Mouse (Mus musculus): ENCODE results near the gene C1rb.
"Not testable (repeated sequence)": the region's sequence is repeated elsewhere in the genome, so short reads cannot be mapped to it uniquely, and the experiment has no call there.

Gene C1rb

DNA sequence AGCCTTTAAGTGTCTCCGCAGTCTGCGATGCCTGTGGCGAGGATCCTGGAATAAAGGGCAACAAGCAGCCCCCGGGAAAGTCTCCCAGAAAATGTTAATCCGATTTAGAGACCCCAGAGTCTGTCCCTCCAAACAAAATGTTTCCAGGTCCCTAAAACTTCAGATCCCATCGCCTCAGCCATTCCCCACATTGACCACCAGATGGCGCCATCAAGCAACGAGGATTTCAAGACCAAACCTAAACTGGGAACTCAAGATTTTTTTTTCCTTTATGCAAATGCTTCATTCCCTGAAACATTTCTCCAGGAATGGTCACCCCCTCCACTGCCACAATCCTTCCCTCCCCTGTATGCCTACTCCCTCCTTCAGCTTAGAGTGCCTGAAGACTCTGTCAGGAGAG lies at the start of gene C1rb:
Gene C1rb (plus strand): TSS at position 269 of the 400 bp plus-strand sequence.
- peak; percentile 76 to 78 for DNase-seq (ENCODE audit: low spot score in 2 of 2)

DNA sequence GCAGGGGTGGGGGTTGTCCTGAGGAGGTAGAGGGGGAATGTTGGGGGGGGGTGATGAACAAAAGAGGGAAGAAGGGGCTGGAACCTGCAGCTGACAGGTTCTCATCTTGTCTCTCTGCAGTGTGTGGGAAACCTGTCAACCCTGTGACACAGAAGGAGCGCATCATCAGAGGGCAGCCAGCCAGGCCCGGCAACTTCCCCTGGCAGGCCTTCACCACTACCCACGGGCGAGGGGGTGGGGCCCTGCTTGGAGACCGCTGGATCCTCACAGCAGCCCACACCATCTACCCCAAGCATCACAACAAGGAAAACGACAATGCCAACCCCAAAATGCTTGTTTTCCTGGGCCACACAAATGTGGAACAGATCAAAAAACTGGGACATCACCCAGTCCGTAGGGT lies 48.0 kb upstream of the C1rb start:
- peak; percentile 39 to 57 for DNase-seq (ENCODE audit: low spot score in 2 of 2)

DNA sequence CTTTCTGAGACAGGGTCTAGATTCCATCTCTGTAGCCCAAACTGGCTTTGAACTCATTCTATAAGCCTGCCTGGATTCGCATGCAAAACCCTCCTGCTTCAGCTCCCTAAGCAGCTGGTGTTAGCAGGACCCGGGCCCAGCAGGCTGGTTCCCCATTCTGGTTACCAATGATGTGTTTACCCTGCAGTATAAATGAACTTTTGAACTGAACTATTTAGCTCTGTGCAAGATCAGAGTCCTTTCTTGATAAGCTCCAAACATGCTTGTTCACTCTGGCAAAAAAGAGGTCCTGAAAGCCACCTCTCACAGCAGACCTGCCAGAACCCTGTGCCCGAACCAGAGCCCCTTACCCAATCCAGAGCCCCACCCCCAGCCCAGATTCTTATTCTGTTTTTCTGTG lies 42.2 kb upstream of the C1rb start:
- no peak for DNase-seq (ENCODE audit: low spot score in 2 of 2)

GRCm38 (mm10) chr6:124531077-124531476 lies 39.0 kb upstream of the C1rb start:
- DNase-seq (ENCODE audit: low spot score in 2 of 2): no peak

DNA sequence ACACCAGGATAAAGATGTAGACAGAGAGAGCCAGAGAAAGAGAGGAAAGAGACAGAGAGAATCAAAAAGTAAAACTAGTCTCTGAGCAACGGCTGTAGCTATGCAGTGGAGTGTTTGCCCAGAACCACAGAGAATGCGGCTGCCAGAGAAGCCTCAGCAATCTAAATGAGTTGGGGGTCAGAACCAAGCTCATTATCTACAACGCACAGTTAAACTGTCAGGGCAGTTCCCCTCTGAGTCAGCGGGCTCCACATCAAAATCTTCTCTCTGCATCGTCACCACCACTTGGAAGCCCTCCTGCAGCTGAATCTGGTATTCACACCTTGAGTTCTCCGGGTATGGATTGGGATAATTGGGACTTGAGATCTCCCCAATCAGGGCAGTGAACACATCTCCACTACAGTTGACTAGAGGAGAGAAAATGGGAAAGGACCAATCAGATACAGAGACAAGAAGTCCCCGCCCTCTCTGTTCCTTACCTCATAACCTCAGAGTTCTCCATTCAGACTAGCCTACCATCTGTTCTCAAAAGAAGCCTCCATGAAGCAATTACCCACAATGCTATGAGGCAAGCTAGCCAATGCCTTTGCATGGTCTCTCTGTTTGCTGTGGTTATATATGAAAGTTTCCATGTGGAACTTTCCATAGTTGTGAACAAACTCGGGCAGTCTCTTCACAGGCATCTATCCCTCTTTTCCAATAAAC lies 33.8 kb upstream of the C1rb start:
- not testable (repeated sequence) for DNase-seq (ENCODE audit: low spot score in 2 of 2)

GRCm38 (mm10) chr6:124541176-124541575 lies 28.9 kb upstream of the C1rb start:
- DNase-seq (ENCODE audit: low spot score in 2 of 2): not testable (repeated sequence)

DNA sequence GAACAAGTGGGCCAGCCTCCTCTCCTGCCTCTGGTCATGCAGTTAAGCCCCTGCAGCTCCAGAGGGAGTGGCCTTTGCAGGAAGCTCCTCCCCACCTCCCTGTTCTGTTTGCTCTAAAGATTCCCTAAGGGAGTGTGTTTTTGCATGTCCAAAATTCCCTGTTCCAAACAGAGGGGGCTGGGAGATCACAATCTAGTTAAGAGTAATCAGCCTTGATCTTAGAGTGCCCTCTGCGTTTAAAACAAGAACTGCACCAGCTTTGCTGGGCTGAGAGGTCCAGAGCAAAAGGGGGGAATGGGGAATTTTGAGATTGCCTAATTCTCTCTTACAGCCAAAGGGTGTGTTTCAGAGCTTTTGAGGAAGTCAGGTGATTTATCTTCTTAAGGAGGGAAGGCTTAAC lies 27.8 kb upstream of the C1rb start, which contains the start of gene C1s1:
Gene C1s1 (minus strand): TSS at position 76 of the 400 bp plus-strand sequence.
- DNase-seq (ENCODE audit: low spot score in 2 of 2): peak; percentile 59 to 70

DNA sequence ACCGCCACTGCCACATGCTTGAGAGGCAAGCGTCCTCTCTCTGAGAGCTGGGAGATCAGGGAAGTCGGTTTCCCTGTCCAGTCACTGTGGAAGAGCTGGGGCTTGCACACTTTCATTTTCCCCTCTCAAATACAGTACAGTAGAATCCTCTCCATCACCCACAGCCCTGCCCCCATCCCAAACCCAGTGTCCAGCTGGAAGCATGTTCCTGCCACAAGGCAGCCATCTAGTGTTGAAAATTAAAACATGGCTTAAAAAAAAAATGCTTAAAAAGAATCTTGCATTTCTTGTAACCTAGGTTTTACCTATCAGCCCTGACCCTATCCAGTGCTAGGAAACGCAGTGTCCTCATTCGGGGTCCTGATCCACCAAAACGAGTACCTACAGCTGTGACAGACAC lies 25.6 kb upstream of the C1rb start:
- DNase-seq (ENCODE audit: low spot score in 2 of 2): peak; percentile 15 to 17

DNA sequence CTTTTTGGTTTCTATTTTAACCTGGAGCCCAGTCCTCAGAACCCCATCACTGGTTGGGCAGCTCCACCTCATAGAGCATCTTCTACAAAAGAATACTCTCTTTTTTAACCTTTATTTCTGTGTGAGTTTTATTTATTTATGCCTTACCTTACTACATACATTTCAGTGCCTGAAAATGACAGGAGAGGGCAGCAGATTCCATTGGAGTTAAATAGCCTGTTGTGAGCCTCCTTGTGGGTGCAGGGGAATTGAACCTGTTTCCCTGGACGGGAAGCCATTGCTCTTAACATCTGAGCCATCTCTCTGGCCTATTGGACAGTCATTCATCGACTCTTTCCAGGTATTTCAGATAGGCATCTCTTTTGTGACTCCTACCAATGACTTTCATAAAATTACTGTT lies 24.7 kb upstream of the C1rb start:
- DNase-seq (ENCODE audit: low spot score in 2 of 2): no peak

- DNase-seq (ENCODE audit: low spot score in 2 of 2): not testable (repeated sequence)
These were observed 22.1 kb upstream of the C1rb start for GRCm38 (mm10) chr6:124547979-124548378.

DNA sequence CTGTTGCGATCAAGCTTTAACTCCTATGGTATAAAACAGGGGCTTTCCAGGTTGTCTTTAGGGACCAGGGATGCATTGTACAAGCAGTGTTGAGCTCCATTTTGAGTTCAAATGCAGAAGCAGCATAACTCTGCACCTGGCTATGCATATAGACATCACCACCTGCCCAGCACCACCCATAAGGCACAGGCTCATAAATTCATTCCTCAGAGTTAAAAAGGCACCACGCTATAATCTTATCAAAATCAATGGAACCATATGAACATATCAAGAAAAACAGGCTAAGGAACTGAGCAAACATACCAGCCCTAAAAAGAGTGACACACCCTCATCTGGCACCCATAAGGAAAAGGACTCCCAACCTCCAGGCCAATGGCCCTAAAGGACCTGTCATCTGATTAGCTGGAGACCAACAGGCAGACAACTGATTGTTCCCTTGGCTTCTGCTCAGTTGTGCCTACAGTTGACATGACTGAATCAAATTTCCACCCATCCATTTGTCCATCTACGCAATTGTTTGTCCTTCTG lies 21.0 kb upstream of the C1rb start:
- DNase-seq (ENCODE audit: low spot score in 2 of 2): no peak

GRCm38 (mm10) chr6:124552766-124553165 lies 17.3 kb upstream of the C1rb start:
- no peak for DNase-seq (ENCODE audit: low spot score in 2 of 2)

DNA sequence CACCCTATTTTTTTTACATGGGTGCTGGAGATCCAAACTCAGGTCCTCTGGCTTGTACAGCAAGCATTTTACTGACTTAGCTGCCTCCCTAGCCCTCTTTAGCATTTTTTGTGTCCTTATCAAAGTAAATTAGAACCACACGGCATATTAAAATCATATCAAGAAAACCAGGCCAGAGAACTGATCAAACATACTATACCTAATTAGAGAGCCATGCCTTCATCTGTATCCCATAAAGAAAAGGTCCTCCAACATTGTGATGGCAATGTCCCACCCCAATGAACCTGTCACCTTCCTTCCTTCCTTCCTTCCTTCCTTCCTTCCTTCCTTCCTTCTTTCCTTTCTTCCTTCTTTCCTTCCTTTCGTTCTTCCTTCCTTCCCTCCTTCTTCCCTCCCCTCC lies 14.1 kb upstream of the C1rb start:
- not testable (repeated sequence) for DNase-seq (ENCODE audit: low spot score in 2 of 2)

DNA sequence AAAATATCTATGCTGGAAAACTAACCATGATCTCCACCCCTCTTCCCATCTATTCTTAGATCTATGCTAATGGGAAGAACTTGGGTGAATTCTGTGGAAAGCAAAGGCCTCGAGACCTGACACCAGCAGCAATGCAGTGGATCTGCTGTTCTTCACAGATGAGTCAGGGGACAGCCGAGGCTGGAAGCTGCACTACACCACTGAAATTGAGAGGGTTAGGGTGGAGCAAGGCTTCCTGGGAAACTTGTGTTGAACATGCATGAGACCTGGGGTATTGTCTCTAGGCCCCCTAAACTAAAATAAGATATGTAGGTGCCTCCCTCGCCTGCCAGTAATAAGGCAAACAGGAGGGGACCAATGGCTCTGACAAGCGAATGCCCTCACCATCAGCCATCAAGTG lies 8.9 kb upstream of the C1rb start:
- not testable (repeated sequence) for DNase-seq (ENCODE audit: low spot score in 2 of 2)

GRCm38 (mm10) chr6:124561611-124562010 lies 8.5 kb upstream of the C1rb start:
- DNase-seq (ENCODE audit: low spot score in 2 of 2): not testable (repeated sequence)

GRCm38 (mm10) chr6:124575155-124575678 lies 5.1 kb downstream of the C1rb start:
- not testable (repeated sequence) for DNase-seq (ENCODE audit: low spot score in 2 of 2)

GRCm38 (mm10) chr6:124580155-124580554 lies 10.1 kb downstream of the C1rb start:
- not testable (repeated sequence) for DNase-seq (ENCODE audit: low spot score in 2 of 2)

GRCm38 (mm10) chr6:124582231-124582630 lies 12.1 kb downstream of the C1rb start:
- no peak for DNase-seq (ENCODE audit: low spot score in 2 of 2)

DNA sequence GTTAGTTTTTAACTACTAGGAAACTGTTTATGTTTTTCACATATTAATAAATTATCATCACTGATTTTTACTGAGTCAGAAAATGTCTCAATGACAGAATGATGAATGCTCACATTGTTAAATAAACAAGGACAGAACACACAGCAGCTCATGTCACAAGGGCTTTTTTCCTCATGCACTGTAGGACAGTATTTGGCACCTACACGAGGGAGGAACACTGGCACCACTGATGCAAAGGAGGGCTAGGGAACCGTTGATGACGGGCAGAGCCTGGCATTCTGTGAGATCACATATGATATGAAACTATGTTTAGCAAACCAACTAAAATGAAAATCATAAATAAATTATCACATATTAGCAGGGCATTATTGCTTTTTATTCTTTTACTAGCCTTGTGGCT lies 14.8 kb downstream of the C1rb start:
- no peak for DNase-seq (ENCODE audit: low spot score in 2 of 2)

- DNase-seq (ENCODE audit: low spot score in 2 of 2): no peak
These were observed 15.7 kb downstream of the C1rb start for GRCm38 (mm10) chr6:124585761-124586160.

DNA sequence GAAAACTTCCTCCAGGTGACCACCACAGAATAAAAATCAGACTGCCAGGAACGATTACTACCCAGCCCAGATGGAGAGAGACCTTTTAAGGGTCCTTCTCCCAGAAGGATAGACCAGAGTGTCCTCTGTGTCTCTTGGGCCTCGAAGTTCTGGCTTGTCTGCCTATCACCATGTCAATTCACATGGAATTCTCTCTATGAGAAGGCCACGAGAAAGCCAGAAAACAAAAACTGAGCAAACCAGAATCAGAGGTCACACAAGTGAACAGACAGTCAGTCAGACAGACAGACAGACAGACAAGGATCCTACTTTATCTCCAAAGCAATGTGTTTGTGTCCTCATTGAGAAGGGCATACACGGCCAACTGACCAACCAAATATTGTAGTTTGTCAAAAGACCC lies 16.2 kb downstream of the C1rb start:
- DNase-seq (ENCODE audit: low spot score in 2 of 2): no peak

- no peak for DNase-seq (ENCODE audit: low spot score in 2 of 2)
These were observed 18.7 kb downstream of the C1rb start for GRCm38 (mm10) chr6:124588771-124589170.

DNA sequence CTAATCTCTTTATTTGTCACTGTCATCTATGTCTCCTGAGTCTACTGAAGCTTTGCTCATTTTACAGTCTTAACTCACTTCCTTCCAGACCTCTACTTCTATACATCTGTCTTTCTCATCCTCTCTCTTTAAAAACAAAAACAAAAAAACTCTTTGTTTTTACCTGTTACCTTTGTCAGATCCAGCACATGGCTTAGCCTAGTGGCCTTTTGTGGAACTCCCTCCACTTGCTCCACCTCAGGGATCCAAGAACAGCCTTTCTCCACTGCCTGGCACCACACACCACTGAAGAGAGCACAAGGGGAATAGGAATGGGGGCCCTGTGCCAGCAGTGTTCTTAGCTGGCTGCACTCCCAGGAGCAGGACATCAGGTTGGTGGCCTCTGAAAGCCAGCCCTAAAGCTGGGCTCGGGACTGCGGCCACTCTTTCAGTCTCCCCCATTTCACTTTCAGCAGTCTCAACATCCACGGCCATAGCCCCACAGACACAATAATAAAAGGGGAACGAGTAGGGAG lies 22.1 kb downstream of the C1rb start:
- no peak for DNase-seq (ENCODE audit: low spot score in 2 of 2)
